11 mouse cellular contexts compared by ENCODE assay signal in genomic region chr2:33875594-33875993, GRCm38 (mm10). TPM values are rescaled to one million over a fixed set of nuclear protein-coding genes. Genes with fewer than 3 reads are reported as not detected.
DNase-seq lines count a peak whose midpoint lies in the region; ATAC-seq lines count a peak whose summit lies in the region.
"Had no signal": no experiment of that assay in that cellular context is flagged by ENCODE, and none has a peak within 500 bp of the region (broad histone marks: within the 10 kb centered on the region; RNA-seq: fewer than 3 reads in every experiment).

No protein-coding gene starts in this region.

- H3K4me3 ChIP-seq in neural tube, embryonic 11.5 days (ENCODE audit: low read depth, low read length): no peak overlapping the region
- H3K4me3 ChIP-seq in forebrain, embryonic 16.5 days (replicated peaks; ENCODE audit: low read length): no peak overlapping the region
- H3K4me3 ChIP-seq in midbrain, embryonic 10.5 days: no peak overlapping the region
- H3K4me3 ChIP-seq: liver, embryonic 13.5 days had no signal

- DNase-seq in neural tube, embryonic 11.5 days (ENCODE audit: low spot score): no peak
- DNase-seq in neural tube, embryonic 10.5 days (ENCODE audit: extremely low spot score, low spot score): no peak
- peak; percentile 35 for DNase-seq in midbrain, embryonic 10.5 days (ENCODE audit: low spot score)
- DNase-seq in adrenal gland, adult (ENCODE audit: inconsistent age in 2 of 2, low spot score in 1 of 2): no peak
- DNase-seq in left cerebral cortex, adult 18-20 months (ENCODE audit: low spot score in 2 of 2): no peak
- no peak for DNase-seq in heart, adult 8-10 months (ENCODE audit: low spot score)
- DNase-seq: adrenal gland, postnatal 10 days; cerebellum, adult 9-10 months; kidney, postnatal 4 days; liver, embryonic 13.5 days had no signal

- H3K4me1 ChIP-seq in neural tube, embryonic 11.5 days (ENCODE audit: control insufficient read depth, insufficient read depth, low read length): peaks cover 35% of the 10 kb centered on the region
- peaks cover 48% of the 10 kb centered on the region for H3K4me1 ChIP-seq in forebrain, embryonic 16.5 days (replicated peaks; ENCODE audit: control insufficient read depth, insufficient read depth, low read length)
- peaks cover 86% of the 10 kb centered on the region for H3K4me1 ChIP-seq in midbrain, embryonic 10.5 days

- ATAC-seq in neural tube, embryonic 11.5 days (ENCODE audit: insufficient read depth, low FRiP score, low TSS enrichment): no peak
- ATAC-seq in forebrain, embryonic 16.5 days: no peak

- H3K36me3 ChIP-seq in neural tube, embryonic 11.5 days (ENCODE audit: control insufficient read depth, insufficient read depth, low read length): peaks cover 7% of the 10 kb centered on the region
- H3K36me3 ChIP-seq in forebrain, embryonic 16.5 days (ENCODE audit: control insufficient read depth, insufficient read depth): peaks cover 17% of the 10 kb centered on the region
- peaks cover 39% of the 10 kb centered on the region for H3K36me3 ChIP-seq in midbrain, embryonic 10.5 days

- 67% methylated on average over 12 of the region's 12 CpGs for WGBS in neural tube, embryonic 11.5 days
- WGBS in forebrain, embryonic 16.5 days: 74% methylated on average over 12 of the region's 12 CpGs
- 62% methylated on average over 12 of the region's 12 CpGs for WGBS in midbrain, embryonic 10.5 days

- H3K9ac ChIP-seq in neural tube, embryonic 11.5 days (ENCODE audit: low read length): no peak overlapping the region; the same call in 1 of the 2 replicates
- no peak overlapping the region for H3K9ac ChIP-seq in forebrain, embryonic 16.5 days (replicated peaks; ENCODE audit: low read depth, low read length)

- peak overlapping the region; percentile 99 for H3K27ac ChIP-seq in neural tube, embryonic 11.5 days (ENCODE audit: low read depth, low read length)
- peak overlapping the region; percentile 97 for H3K27ac ChIP-seq in forebrain, embryonic 16.5 days (ENCODE audit: low read length)
- peak overlapping the region; percentile 95 for H3K27ac ChIP-seq in midbrain, embryonic 10.5 days (replicated peaks)

- H3K9me3 ChIP-seq in neural tube, embryonic 11.5 days (ENCODE audit: control insufficient read depth, low read length): no peaks in the 10 kb centered on the region
- H3K9me3 ChIP-seq in forebrain, embryonic 16.5 days (ENCODE audit: control insufficient read depth, low read length): no peaks in the 10 kb centered on the region; the same call in 1 of the 2 replicates
- H3K9me3 ChIP-seq in midbrain, embryonic 10.5 days (replicated peaks): peaks cover 14% of the 10 kb centered on the region; the same call in 1 of the 2 replicates
- H3K9me3 ChIP-seq: liver, embryonic 13.5 days had no signal

- no peaks in the 10 kb centered on the region for H3K27me3 ChIP-seq in neural tube, embryonic 11.5 days (ENCODE audit: control insufficient read depth, insufficient read depth, low read length)
- no peaks in the 10 kb centered on the region for H3K27me3 ChIP-seq in forebrain, embryonic 16.5 days (replicated peaks; ENCODE audit: control insufficient read depth, insufficient read depth, low read length)
- peaks cover 57% of the 10 kb centered on the region for H3K27me3 ChIP-seq in midbrain, embryonic 10.5 days (ENCODE audit: low read depth, poor library complexity, severe bottlenecking)
- H3K27me3 ChIP-seq: liver, embryonic 13.5 days had no signal

- no peak overlapping the region for H3K4me2 ChIP-seq in neural tube, embryonic 11.5 days (ENCODE audit: low read depth)
- no peak overlapping the region for H3K4me2 ChIP-seq in forebrain, embryonic 16.5 days (ENCODE audit: low read length)

RNA-seq across cellular contexts. Expression of gene Mvb12b, which starts 12.2 kb away (rescaled TPM):
- polyA plus RNA-seq in neural tube, embryonic 11.5 days (2014; fragmentation: Nextera tagmentation; extraction: Ambion mirVana): 37.0 and 43.7 TPM in 2 replicates
- 78.1 and 84.2 TPM in 2 replicates for polyA plus RNA-seq in forebrain, embryonic 16.5 days (2015; fragmentation: Nextera tagmentation; extraction: Ambion mirVana)
- polyA plus RNA-seq in midbrain, embryonic 10.5 days (2016; fragmentation: Nextera tagmentation; extraction: Ambion mirVana): 19.0 and 23.5 TPM in 2 replicates
- 10 to 100 TPM; 72.1 to 75.2 TPM for total RNA-seq in left cerebral cortex, adult 18-20 months (2021)
- total RNA-seq in heart, adult 8-10 months (2022): 10 to 100 TPM; 20.2 to 24.5 (median 21.0) TPM
